In genomic region chr3:138303771-138304488, GRCm38 (mm10) we compare ENCODE assay signal across 14 mouse cellular contexts. TPM values are rescaled to one million over a fixed set of nuclear protein-coding genes. Genes with fewer than 3 reads are reported as not detected.
A peak's percentile ranks its signal among the peaks of the same experiment; 100 is the strongest.
DNase-seq lines count a peak whose midpoint lies in the region; ATAC-seq and TF ChIP-seq lines count a peak whose summit lies in the region.
"Had no signal": no experiment of that assay in that cellular context is flagged by ENCODE, and none has a peak within 500 bp of the region (broad histone marks: within the 10 kb centered on the region; RNA-seq: fewer than 3 reads in every experiment).

No protein-coding gene starts in this region.

- H3K4me1 ChIP-seq in heart, adult 2 months (ENCODE audit: control insufficient read depth, insufficient read depth, low read length) = peaks cover 10% of the 10 kb centered on the region
- H3K4me1 ChIP-seq in midbrain, embryonic 15.5 days = peaks cover 10% of the 10 kb centered on the region; the same call in 1 of the 2 replicates
- no peaks in the 10 kb centered on the region; the same call in 1 of the 2 replicates for H3K4me1 ChIP-seq in midbrain, embryonic 16.5 days (ENCODE audit: control insufficient read depth, insufficient read depth, low read length)
- H3K4me1 ChIP-seq in heart, embryonic 10.5 days = peaks cover 33% of the 10 kb centered on the region
- H3K4me1 ChIP-seq in stomach, embryonic 15.5 days = peaks cover 6% of the 10 kb centered on the region; the same call in 1 of the 2 replicates
- H3K4me1 ChIP-seq: midbrain, embryonic 12.5 days had no signal

- no peaks in the 10 kb centered on the region for H3K9me3 ChIP-seq in midbrain, embryonic 15.5 days
- no peaks in the 10 kb centered on the region for H3K9me3 ChIP-seq in midbrain, embryonic 16.5 days (replicated peaks; ENCODE audit: control insufficient read depth, low read length, poor library complexity, severe bottlenecking)
- no peaks in the 10 kb centered on the region for H3K9me3 ChIP-seq in heart, embryonic 10.5 days
- H3K9me3 ChIP-seq in stomach, embryonic 15.5 days = no peaks in the 10 kb centered on the region
- H3K9me3 ChIP-seq: midbrain, embryonic 12.5 days had no signal

- TF ChIP-seq POLR2A in heart, adult 2 months (IDR thresholded peaks at IDR 0.05; ENCODE audit: insufficient read depth, low read depth, low read length) = no peak

- peak; percentile 10; the same call in 1 of the 2 replicates for TF ChIP-seq EP300 in heart, adult 2 months (IDR thresholded peaks at IDR 0.05; ENCODE audit: insufficient read depth, low read depth, low read length)

- intact Hi-C loops in heart, adult 2 months (cut with DNase I) = loop anchor here (2.0 kb wide), 1 partner anchor 63 kb away; no protein-coding TSS in a partner anchor
- intact Hi-C loops in heart, postnatal 25 days (cut with DNase I) = loop anchor here (10.0 kb wide), 1 partner anchor 101 kb away; no protein-coding TSS in a partner anchor

- peak overlapping the region; percentile 21 for H3K27ac ChIP-seq in heart, adult 2 months
- H3K27ac ChIP-seq in midbrain, embryonic 15.5 days = no peak overlapping the region
- no peak overlapping the region for H3K27ac ChIP-seq in midbrain, embryonic 16.5 days (ENCODE audit: low read length)
- H3K27ac ChIP-seq in heart, embryonic 10.5 days = 0 out of 2 replicates have a peak overlapping the region, but pooled peaks have one; percentile 22
- H3K27ac ChIP-seq in stomach, embryonic 15.5 days = peak overlapping the region; percentile 45
- H3K27ac ChIP-seq: midbrain, embryonic 12.5 days had no signal

- H3K36me3 ChIP-seq in heart, adult 2 months (ENCODE audit: control insufficient read depth, insufficient read depth, low read length) = no peaks in the 10 kb centered on the region
- H3K36me3 ChIP-seq in midbrain, embryonic 15.5 days (replicated peaks) = no peaks in the 10 kb centered on the region
- no peaks in the 10 kb centered on the region for H3K36me3 ChIP-seq in midbrain, embryonic 16.5 days (ENCODE audit: control insufficient read depth, insufficient read depth, low read length)
- no peaks in the 10 kb centered on the region for H3K36me3 ChIP-seq in heart, embryonic 10.5 days
- no peaks in the 10 kb centered on the region for H3K36me3 ChIP-seq in stomach, embryonic 15.5 days
- H3K36me3 ChIP-seq: midbrain, embryonic 12.5 days had no signal

- no peak overlapping the region for H3K9ac ChIP-seq in heart, adult 2 months (ENCODE audit: low read depth, low read length)
- no peak overlapping the region for H3K9ac ChIP-seq in midbrain, embryonic 15.5 days
- H3K9ac ChIP-seq in midbrain, embryonic 16.5 days (ENCODE audit: low read depth, low read length) = no peak overlapping the region
- H3K9ac ChIP-seq in stomach, embryonic 15.5 days = no peak overlapping the region
- H3K9ac ChIP-seq: midbrain, embryonic 12.5 days had no signal

- peak in 1 of 2 experiments; percentile 16 for DNase-seq in heart, adult 2 months
- DNase-seq in heart, postnatal 25 days (ENCODE audit: low spot score) = no peak
- no peak for DNase-seq in heart, embryonic 10.5 days (ENCODE audit: low spot score)
- DNase-seq in retina, embryonic 14.5 days (ENCODE audit: low spot score) = no peak
- no peak for DNase-seq in frontal cortex, postnatal 25 days (ENCODE audit: low spot score in 2 of 2)
- DNase-seq: cerebellum, postnatal 36 days; retina, postnatal 1 day had no signal

- no peak overlapping the region for H3K4me3 ChIP-seq in heart, adult 2 months
- H3K4me3 ChIP-seq in midbrain, embryonic 15.5 days = no peak overlapping the region
- H3K4me3 ChIP-seq in midbrain, embryonic 16.5 days (ENCODE audit: low read depth, low read length) = no peak overlapping the region
- no peak overlapping the region for H3K4me3 ChIP-seq in heart, embryonic 10.5 days
- no peak overlapping the region for H3K4me3 ChIP-seq in stomach, embryonic 15.5 days (replicated peaks)
- H3K4me3 ChIP-seq: midbrain, embryonic 12.5 days had no signal

- 0 out of 2 replicates have a peak, but pooled peaks have one; percentile 26 for ATAC-seq in midbrain, embryonic 15.5 days (replicated peaks)
- ATAC-seq in midbrain, embryonic 16.5 days = no peak
- ATAC-seq in stomach, embryonic 15.5 days (ENCODE audit: insufficient read depth, low FRiP score, low read depth) = peak; percentile 45; the same call in 1 of the 2 replicates

- H3K4me2 ChIP-seq in midbrain, embryonic 15.5 days = no peak overlapping the region
- no peak overlapping the region for H3K4me2 ChIP-seq in midbrain, embryonic 16.5 days (ENCODE audit: low read length)
- H3K4me2 ChIP-seq in stomach, embryonic 15.5 days = no peak overlapping the region
- H3K4me2 ChIP-seq: liver, embryonic 11.5 days; midbrain, embryonic 12.5 days had no signal

- H3K79me2 ChIP-seq in heart, adult 2 months (replicated peaks; ENCODE audit: control insufficient read depth, insufficient read depth, low read length) = no peaks in the 10 kb centered on the region

- 60% methylated on average over 6 of the region's 6 CpGs for WGBS in heart, adult 2 months
- WGBS in midbrain, embryonic 15.5 days = 87% methylated on average over 6 of the region's 6 CpGs
- WGBS in midbrain, embryonic 16.5 days = 79% methylated on average over 6 of the region's 6 CpGs
- WGBS in heart, embryonic 10.5 days = 68% methylated on average over 6 of the region's 6 CpGs
- WGBS in stomach, embryonic 15.5 days = 58% methylated on average over 6 of the region's 6 CpGs

- no peaks in the 10 kb centered on the region for H3K27me3 ChIP-seq in heart, adult 2 months (ENCODE audit: control insufficient read depth, insufficient read depth, low read length)
- no peaks in the 10 kb centered on the region for H3K27me3 ChIP-seq in midbrain, embryonic 15.5 days (replicated peaks)
- H3K27me3 ChIP-seq in midbrain, embryonic 16.5 days (ENCODE audit: control insufficient read depth, insufficient read depth, low read depth, low read length) = no peaks in the 10 kb centered on the region
- H3K27me3 ChIP-seq in heart, embryonic 10.5 days (ENCODE audit: insufficient read depth, poor library complexity, severe bottlenecking) = no peaks in the 10 kb centered on the region
- H3K27me3 ChIP-seq in stomach, embryonic 15.5 days (replicated peaks) = no peaks in the 10 kb centered on the region
- H3K27me3 ChIP-seq: midbrain, embryonic 12.5 days had no signal

- no peak for TF ChIP-seq CTCF in heart, adult 2 months (IDR thresholded peaks at IDR 0.05)

RNA-seq across cellular contexts. Expression of gene Adh6a, which starts 9.2 kb away (rescaled TPM):
- not detected for total RNA-seq in heart, adult 2 months (2021)
- polyA plus RNA-seq in heart, adult 2 months (2012; rRNA removed) = not detected in 2 replicates
- not detected for total RNA-seq in heart, postnatal 25 days (2021)
- polyA plus RNA-seq in midbrain, embryonic 15.5 days (2015; fragmentation: Nextera tagmentation; extraction: Ambion mirVana) = 0.13 TPM in 1 of 2 replicates, not detected in the other
- polyA plus RNA-seq in midbrain, embryonic 16.5 days (2015; fragmentation: Nextera tagmentation; extraction: Ambion mirVana) = not detected in 2 replicates
- 0.17 TPM in 1 of 2 replicates, not detected in the other for polyA plus RNA-seq in heart, embryonic 10.5 days (2016; fragmentation: Nextera tagmentation; extraction: Ambion mirVana)
- 0.32 and 0.61 TPM in 2 replicates for polyA plus RNA-seq in stomach, embryonic 15.5 days (2015; fragmentation: Nextera tagmentation; extraction: Ambion mirVana)
- total RNA-seq: layer of hippocampus, postnatal 25 days had no signal
- polyA plus RNA-seq: liver, embryonic 11.5 days; midbrain, embryonic 12.5 days; testis, adult 2 months had no signal

RNA-seq across cellular contexts. Expression of gene Adh6b, which starts 37.6 kb away (rescaled TPM):
- total RNA-seq in heart, adult 2 months (2021) = 1 to 10 TPM; 1.4 to 2.0 TPM
- polyA plus RNA-seq in heart, adult 2 months (2012; rRNA removed) = 0.18 and 0.44 TPM in 2 replicates
- total RNA-seq in heart, postnatal 25 days (2021) = 1 to 10 TPM; 1.5 to 1.6 TPM
- 0.17 TPM in 1 of 2 replicates, not detected in the other for polyA plus RNA-seq in midbrain, embryonic 15.5 days (2015; fragmentation: Nextera tagmentation; extraction: Ambion mirVana)
- polyA plus RNA-seq in midbrain, embryonic 16.5 days (2015; fragmentation: Nextera tagmentation; extraction: Ambion mirVana) = 0.14 and 0.32 TPM in 2 replicates
- polyA plus RNA-seq in heart, embryonic 10.5 days (2016; fragmentation: Nextera tagmentation; extraction: Ambion mirVana) = 1.7 and 2.9 TPM in 2 replicates
- polyA plus RNA-seq in stomach, embryonic 15.5 days (2015; fragmentation: Nextera tagmentation; extraction: Ambion mirVana) = 0.10 TPM in 1 of 2 replicates, not detected in the other
- total RNA-seq: layer of hippocampus, postnatal 25 days had no signal

RNA-seq across cellular contexts. Expression of gene Adh1, which starts 43.1 kb away (rescaled TPM):
- total RNA-seq in heart, adult 2 months (2021) = 10 to 100 TPM; 27.5 to 34.3 TPM
- 26.1 and 29.7 TPM in 2 replicates for polyA plus RNA-seq in heart, adult 2 months (2012; rRNA removed)
- total RNA-seq in heart, postnatal 25 days (2021) = 10 to 100 TPM; 25.6 to 40.3 TPM
- polyA plus RNA-seq in midbrain, embryonic 15.5 days (2015; fragmentation: Nextera tagmentation; extraction: Ambion mirVana) = 1.1 TPM in 2 replicates
- polyA plus RNA-seq in midbrain, embryonic 16.5 days (2015; fragmentation: Nextera tagmentation; extraction: Ambion mirVana) = 1.1 TPM in 2 replicates
- polyA plus RNA-seq in heart, embryonic 10.5 days (2016; fragmentation: Nextera tagmentation; extraction: Ambion mirVana) = 0.99 and 1.0 TPM in 2 replicates
- 40.9 and 130 TPM in 2 replicates for polyA plus RNA-seq in stomach, embryonic 15.5 days (2015; fragmentation: Nextera tagmentation; extraction: Ambion mirVana)

Comparison
In these comparisons a context has a peak if more than half of its experiments do, and no peak if none do; other contexts are left out.
1. RNA of gene Adh1, which starts 43.1 kb away (polyA plus RNA-seq): 40.9 to 130 TPM in stomach, embryonic 15.5 days and 26.1 to 29.7 TPM in heart, adult 2 months; 1.1 TPM in midbrain, embryonic 15.5 days, 1.1 TPM in midbrain, embryonic 16.5 days and 0.99 to 1.0 TPM in heart, embryonic 10.5 days; every median in the first group is over 10 times any median in the second.
2. H3K27ac ChIP-seq: peak in heart, adult 2 months (single experiment), heart, embryonic 10.5 days (single experiment) and stomach, embryonic 15.5 days (single experiment); none in midbrain, embryonic 15.5 days (single experiment) and midbrain, embryonic 16.5 days (single experiment).